Mouse (Mus musculus): ENCODE data around the gene Gm8113.
"Not testable (repeated sequence)": the region's sequence is repeated elsewhere in the genome, so short reads cannot be mapped to it uniquely, and the experiment has no call there.

Gm8113 gene

DNA sequence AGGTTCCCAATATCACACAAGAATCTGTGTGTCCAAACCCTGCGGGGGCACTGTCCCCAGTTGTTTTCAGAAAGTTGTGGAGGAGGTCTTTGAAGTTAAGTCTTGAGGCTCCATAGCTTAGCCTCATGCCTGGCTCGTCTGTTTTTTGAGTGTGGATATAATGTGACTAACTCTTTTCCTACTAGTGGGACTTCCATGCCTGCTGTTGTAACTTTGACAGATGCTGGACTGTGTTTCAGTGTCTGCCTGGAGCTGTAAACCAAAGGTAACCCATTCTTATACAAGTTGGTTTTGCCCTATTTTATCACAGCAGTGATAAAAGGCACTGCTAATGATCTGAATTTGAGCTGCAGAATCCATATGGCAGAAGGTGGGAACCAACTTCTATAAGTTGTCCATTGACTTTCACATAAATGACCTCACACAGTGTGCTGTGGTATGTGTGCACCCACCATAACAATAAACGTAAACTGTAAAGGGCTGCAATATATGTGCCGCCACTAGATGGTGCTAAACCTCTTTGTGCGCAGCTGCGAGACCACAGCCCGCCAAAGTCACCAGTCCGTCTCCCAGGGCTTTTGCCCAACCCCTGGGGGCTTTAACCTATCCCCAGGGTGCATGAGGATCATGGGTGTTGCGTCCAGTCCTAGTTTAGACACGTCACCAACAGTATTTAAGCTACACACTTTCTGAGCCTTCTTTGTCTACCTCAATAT lies at the start of gene Gm8113:
TSS of gene Gm8113 (plus strand) at position 703 of the 716 bp plus-strand sequence.
- DNase-seq, result peak; percentile 7

- not testable (repeated sequence) for DNase-seq
These were observed 49.8 kb upstream of the Gm8113 start, which contains the start of gene Ear1 for GRCm38 (mm10) chr14:43875417-43875816. Ear1 (minus strand) TSS chr14:43875517.

DNA sequence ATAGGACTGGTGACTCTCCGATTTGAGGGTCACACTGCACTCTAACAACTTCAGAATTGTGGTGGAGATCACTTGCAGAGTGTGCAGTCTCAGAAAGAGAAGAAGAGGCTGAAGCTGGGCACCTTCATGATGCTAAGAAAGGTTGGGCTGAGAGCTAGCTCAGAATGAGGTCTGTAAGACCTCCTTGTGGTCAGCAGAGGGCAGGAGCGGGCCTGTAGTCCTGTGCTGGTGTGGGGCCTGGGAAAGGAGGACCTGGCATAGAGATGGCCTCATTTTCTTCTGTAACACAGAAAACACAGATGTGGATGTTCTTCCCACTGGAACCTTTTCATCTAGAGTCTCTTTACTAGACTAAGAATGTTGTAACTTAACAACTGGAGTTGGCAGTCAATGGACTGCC lies 47.4 kb upstream of the Gm8113 start:
- not testable (repeated sequence) for DNase-seq

GRCm38 (mm10) chr14:43879966-43880545 lies 45.1 kb upstream of the Gm8113 start:
- DNase-seq, result not testable (repeated sequence)

- not testable (repeated sequence) for DNase-seq
These were observed 39.0 kb upstream of the Gm8113 start for GRCm38 (mm10) chr14:43886235-43886634.

DNA sequence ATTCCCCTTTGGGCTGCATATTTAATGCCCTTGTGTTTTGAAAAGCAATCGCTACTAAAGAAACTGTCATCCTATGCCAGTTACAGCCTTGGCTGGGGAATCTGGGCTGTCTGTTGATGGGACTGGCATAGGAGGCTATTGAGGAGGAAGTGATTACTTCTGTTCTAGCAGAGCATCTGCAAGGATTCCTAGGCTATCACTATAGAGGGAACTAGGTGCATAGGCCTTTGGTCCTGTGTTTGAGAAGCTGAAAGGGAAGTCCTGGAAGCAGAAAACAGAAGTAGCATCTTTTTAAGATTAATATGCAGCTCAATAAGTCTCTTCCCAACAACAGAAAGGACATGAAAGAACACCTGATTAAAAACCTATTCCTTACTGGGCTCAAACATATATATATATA lies 33.9 kb upstream of the Gm8113 start:
- DNase-seq, result not testable (repeated sequence)

GRCm38 (mm10) chr14:43895357-43895756 lies 29.8 kb upstream of the Gm8113 start:
- DNase-seq, result not testable (repeated sequence)

DNA sequence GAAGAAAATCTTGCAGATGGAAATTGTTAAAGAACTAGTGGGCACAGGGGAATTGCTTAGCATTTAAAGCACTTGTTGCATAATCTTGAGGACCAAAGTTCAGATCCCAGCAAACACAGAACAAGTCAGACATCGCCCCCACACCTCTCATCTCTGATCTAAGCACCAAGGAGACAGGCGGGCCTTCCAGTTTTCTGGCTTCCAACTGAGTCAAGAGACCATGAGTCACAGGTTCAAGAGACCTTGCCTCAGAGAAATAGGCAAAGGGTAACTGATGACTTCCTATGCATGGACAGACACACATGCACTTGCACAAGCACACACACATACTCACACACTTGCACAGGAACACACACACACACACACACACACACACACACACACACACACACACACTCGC lies 26.6 kb upstream of the Gm8113 start:
- DNase-seq, result not testable (repeated sequence)

- DNase-seq, result not testable (repeated sequence)
These were observed 7.0 kb upstream of the Gm8113 start for GRCm38 (mm10) chr14:43918214-43918613.

- not testable (repeated sequence) for DNase-seq
These were observed 1.7 kb upstream of the Gm8113 start, which contains the start of gene Ear10 for GRCm38 (mm10) chr14:43923459-43923858. Ear10 (minus strand) TSS chr14:43923559.

DNA sequence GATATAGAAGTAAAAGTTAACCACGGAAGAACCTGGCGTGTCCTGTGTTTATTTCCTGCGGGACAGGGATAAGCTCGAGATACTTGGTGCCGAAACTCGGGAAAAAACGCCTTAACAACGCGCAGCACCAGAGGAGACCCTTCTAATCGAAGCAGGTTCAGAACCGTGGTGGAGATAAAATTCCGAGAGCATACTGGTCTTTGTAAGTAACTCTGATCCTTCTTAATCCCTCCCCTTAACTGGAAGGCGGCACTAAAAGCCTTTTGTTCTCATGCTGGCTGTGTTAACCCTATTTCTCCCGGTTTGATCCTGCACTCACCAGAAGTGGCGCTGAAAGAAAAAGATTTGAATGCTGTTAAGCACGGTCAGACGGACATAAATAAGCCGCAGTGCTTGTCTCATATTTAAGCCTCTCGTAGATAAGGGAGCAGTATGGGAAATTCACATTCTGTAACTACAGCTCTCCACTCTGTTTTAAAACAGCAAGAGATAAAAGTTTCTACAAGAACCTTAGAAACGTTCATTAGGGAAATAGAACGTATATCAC lies 287 bp downstream of the Gm8113 start:
- not testable (repeated sequence) for DNase-seq

DNA sequence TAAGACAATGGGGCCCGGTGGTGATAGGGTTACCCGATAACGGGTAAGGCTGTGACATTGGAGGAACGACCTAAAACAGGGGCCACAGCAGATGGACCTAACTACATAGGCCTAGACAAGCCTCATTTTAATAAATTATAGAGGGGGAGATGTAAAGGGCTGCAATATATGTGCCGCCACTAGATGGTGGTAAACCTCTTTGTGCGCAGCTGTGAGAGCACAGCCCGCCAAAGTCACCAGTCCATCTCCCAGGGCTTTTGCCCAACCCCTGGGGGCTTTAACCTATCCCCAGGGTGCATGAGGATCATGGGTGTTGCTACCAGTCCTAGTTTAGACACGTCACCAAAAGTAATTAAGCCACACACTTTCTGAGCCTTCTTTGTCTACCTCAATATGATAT lies 7.8 kb downstream of the Gm8113 start:
- not testable (repeated sequence) for DNase-seq

DNA sequence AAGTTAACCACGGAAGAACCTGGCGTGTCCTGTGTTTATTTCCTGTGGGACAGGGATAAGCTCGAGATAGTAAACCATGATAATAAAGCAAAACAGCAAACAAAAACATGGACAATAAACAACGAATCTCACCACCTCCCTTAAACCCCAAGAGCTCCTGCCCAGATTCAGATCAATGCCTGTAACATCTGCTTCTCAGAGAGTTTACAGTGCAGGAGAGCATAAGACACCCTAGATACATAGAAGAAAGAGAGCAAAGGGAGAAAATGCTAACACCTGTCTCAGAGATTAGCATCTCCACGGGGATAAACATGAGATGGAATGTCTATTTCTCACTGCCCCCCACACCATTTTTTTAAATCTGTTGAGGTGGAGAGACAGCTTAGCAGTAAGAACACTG lies 8.2 kb downstream of the Gm8113 start:
- not testable (repeated sequence) for DNase-seq

DNA sequence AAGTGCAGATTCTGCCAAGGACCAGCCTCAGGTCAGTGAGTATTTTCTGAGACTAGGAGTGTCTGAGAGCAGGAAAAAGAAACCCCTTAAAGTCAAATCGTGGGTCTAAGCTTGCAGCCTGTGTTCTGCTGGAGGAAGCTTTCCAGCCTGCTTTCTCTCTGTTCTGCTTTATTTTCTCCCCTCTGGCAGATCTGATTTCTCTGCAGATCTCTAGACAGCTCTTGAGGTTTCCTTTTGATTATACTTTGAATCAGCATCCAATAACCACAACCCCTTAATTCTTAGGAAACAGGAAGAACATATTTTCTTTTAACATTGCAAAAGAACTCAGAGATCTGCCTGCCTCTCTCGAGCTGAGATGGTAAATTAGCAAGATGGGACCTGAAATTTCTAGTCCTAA lies 28.2 kb downstream of the Gm8113 start:
- DNase-seq, result not testable (repeated sequence)

GRCm38 (mm10) chr14:43955074-43955473 lies 29.9 kb downstream of the Gm8113 start:
- DNase-seq, result not testable (repeated sequence)

DNA sequence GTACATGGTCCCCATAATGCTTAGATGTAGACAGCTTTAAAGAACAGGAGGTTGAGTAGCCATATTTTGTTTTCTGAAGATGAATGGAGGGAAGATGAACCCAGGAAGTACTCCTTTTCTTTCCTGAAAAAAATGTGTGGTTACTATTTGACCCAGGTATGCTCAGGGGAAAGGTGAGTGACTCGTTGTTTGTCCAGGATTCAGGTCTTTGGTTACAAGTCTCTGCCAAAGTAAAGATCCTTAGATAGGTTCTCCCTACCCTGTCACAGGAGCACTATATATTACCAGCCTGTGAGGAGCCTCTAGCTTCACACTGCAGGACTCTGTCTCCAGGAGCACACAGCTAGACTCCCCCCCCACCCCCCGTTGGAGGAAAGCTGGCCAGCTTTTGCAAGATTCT lies 31.6 kb downstream of the Gm8113 start, which contains the start of gene Ang5:
TSS of gene Ang5 (plus strand) at position 301 of the 400 bp plus-strand sequence.
- DNase-seq, result not testable (repeated sequence)
